Mouse (Mus musculus): ENCODE measurements around the gene Cpeb4. TPM values are rescaled to one million over a fixed set of nuclear protein-coding genes. Genes with fewer than 3 reads are reported as not detected.

Cpeb4 gene
- polyA plus RNA-seq, 1 experiment = 4.9 TPM

- no peaks in the 10 kb centered on the region for H3K36me3 ChIP-seq (ENCODE audit: control insufficient read depth, insufficient read depth, low read length)
- H3K4me1 ChIP-seq (ENCODE audit: control insufficient read depth, insufficient read depth, insufficient read length, low read length) = no peaks in the 10 kb centered on the region
- H3K4me3 ChIP-seq (ENCODE audit: low read depth, low read length) = no peak overlapping the region
- H3K27ac ChIP-seq (ENCODE audit: insufficient read depth, low read depth, low read length) = no peak overlapping the region
- no peak for TF ChIP-seq CTCF (IDR thresholded peaks at IDR 0.05; ENCODE audit: extremely low read depth, insufficient read length, insufficient replicate concordance, low read depth, low read length)
- no peak for TF ChIP-seq POLR2A (IDR thresholded peaks at IDR 0.05; ENCODE audit: low read depth, low read length)
- no peaks in the 10 kb centered on the region for H3K27me3 ChIP-seq (ENCODE audit: control insufficient read depth, insufficient read depth, low read length)
These were observed 111.2 kb downstream of the Cpeb4 start for GRCm38 (mm10) chr11:31983249-31983648.

DNA sequence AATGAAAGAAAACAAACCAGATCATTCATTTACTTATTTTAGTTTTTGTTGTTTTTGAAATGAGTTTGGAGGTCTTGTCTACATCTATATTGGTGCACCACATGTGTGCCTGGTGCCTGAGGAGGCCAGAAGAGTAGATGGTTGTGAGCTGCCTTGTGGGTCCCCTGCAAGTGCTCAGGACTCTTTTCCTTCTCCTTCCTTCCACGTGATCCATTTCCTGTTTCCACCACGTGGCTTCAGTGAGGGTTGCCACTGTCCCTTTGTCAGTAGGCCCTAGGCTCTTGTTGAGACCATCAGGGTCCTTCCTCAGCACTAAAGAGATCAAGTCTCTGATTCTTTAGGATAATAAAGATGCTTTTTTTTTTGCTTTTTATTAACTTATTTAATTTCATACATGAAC is 112.8 kb downstream of the Cpeb4 start:
- WGBS = 48% methylated on average over 2 of the region's 2 CpGs
- no peaks in the 10 kb centered on the region for H3K36me3 ChIP-seq (ENCODE audit: control insufficient read depth, insufficient read depth, low read length)

More for the DNA sequence above, 112.8 kb downstream of the Cpeb4 start:
- TF ChIP-seq CTCF (IDR thresholded peaks at IDR 0.05; ENCODE audit: extremely low read depth, insufficient read length, insufficient replicate concordance, low read depth, low read length) (no peak), POLR2A (IDR thresholded peaks at IDR 0.05; ENCODE audit: low read depth, low read length) (no peak)
- Histone ChIP-seq H3K4me3 (ENCODE audit: low read depth, low read length) (no peak overlapping the region), H3K27ac (ENCODE audit: insufficient read depth, low read depth, low read length) (no peak overlapping the region), H3K4me1 (ENCODE audit: control insufficient read depth, insufficient read depth, insufficient read length, low read length) (no peaks in the 10 kb centered on the region), H3K27me3 (ENCODE audit: control insufficient read depth, insufficient read depth, low read length) (no peaks in the 10 kb centered on the region)

Other genes with a start within 250 kb of the Cpeb4 start
- 24.5 and 34.4 TPM in 2 replicates for gene Bod1, start 200.3 kb upstream of the Cpeb4 start, polyA plus RNA-seq (2012; rRNA removed)
- not detected in 2 replicates for gene 4930524B15Rik, start 93.4 kb downstream of the Cpeb4 start, polyA plus RNA-seq (2012; rRNA removed)
- gene Nsg2, start 128.3 kb downstream of the Cpeb4 start, polyA plus RNA-seq (2012; rRNA removed) = 1.0 and 1.8 TPM in 2 replicates